Mouse (Mus musculus) lung, adult 10 weeks (tissue): ENCODE data around the gene 2310057M21Rik. TPM values are rescaled to one million over a fixed set of nuclear protein-coding genes. Genes with fewer than 3 reads are reported as not detected.

Experiments
- polyA plus RNA-seq: library from polyadenylated mRNA; stranded (reverse); fragments of 350-450 nt; fragmentation: Illumina TruSeq; extraction: RNeasy Lipid Tissue Mini Kit (QIAGEN cat#74804); gene quantifications from one replicate; pipeline ENCODE4 v1.2.3, GENCODE M21; 2014; ENCODE audit warnings: low read depth, low replicate concordance; ENCODE audit not compliant: insufficient read depth

Gene 2310057M21Rik
- polyA plus RNA-seq: 2.9 TPM

DNA sequence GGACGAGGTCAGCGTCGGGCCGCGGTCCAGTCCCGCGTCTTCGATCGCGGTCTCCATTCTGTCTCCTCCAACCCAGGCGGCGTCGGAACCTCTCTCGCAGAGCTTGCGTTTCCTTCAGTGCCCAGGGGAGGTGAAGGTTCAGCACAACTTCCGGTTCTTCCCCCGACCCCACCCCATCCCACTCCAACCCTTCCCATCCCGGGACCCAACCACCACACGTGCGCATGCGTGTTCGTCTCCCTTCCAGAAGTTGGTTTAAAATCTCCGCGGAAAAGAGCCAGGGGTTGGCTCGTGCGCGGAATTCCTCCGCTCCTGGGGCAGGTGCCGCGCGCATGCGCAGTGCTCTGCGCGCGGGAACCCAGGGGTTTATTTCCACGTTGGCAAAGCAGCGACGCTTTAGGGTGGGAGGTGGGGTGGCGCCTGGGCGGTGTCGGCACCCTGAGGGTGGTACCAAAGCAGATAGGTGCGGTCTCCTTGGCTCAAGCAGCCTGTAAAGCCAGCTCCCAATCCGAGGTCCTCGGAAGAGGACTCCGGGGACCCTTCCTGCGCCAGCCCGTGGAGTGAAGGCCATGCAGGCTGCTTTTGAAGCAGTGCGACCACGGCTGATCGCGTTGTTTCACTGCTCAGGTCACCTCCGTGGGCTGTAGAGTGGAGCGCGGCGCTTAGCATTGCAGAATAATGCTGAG, at the start of gene 2310057M21Rik:
Gene 2310057M21Rik, minus strand, starts transcription at position 145 of the 686 bp plus-strand sequence.

GRCm38 (mm10) chr7:131410416-131411058, 48.0 kb upstream of the 2310057M21Rik start, which contains the start of the genes Ikzf5 and Acadsb:
TSS of gene Ikzf5 (minus strand) at chr7:131410521.
TSS of gene Acadsb (plus strand) at chr7:131410601.

DNA sequence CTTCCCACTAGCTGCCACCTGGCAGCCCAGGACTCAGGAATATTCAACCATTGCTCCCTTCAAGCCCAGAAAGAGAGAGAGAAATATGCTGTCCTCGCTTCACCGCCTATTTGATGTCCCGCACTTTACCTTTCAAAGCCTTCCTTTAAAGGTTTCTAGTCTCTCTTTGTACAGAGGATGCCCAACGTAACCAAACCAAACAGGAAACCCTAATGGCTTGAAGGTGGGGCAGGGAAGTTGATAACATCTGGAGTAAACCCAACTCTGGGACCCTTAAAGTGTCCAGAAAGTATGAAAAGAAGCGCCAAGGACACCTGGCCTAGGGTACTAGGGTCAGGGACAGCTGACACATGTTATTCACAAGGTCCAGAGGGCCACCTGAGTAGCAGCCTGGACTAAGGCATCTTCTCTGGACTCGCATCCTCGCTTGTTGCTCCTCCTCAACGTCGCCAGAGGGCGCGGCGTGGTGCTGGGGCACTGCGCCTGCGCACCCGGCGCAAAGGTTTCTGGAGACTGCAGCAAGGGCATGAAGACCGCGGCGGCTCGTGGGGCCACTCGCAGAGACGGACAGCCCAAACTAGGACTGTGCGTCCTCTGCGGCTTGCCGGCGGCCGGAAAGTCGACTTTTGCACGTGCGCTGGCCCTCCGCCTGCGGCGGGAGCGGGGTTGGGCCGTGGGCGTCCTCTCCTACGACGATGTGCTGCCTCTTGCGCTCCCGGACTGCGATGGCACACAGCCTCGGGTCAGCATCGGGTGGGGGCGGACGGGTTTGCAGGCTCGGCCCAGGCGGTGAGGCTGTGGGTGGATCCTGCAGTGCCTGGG, 8.3 kb upstream of the 2310057M21Rik start, which contains the start of gene Pstk:
Gene Pstk, plus strand, starts transcription at position 494 of the 822 bp plus-strand sequence.

GRCm38 (mm10) chr7:131333564-131333963, 29.0 kb downstream of the 2310057M21Rik start, which contains the start of gene Fam24a:
TSS of gene Fam24a (plus strand) at chr7:131333864.

GRCm38 (mm10) chr7:131329416-131329815, 33.1 kb downstream of the 2310057M21Rik start, which contains the start of gene Fam24b:
TSS of gene Fam24b (minus strand) at chr7:131329516.

GRCm38 (mm10) chr7:131322192-131322591, 40.4 kb downstream of the 2310057M21Rik start, which contains the start of gene Cuzd1:
TSS of gene Cuzd1 (minus strand) at chr7:131322292.

Other genes with a start within 250 kb of the 2310057M21Rik start
- not detected for gene 4933402N03Rik, start 216.4 kb downstream of the 2310057M21Rik start, polyA plus RNA-seq
- gene 5430419D17Rik, start 188.4 kb downstream of the 2310057M21Rik start, polyA plus RNA-seq: not detected
- not detected for gene Cuzd1, start 40.5 kb downstream of the 2310057M21Rik start, polyA plus RNA-seq
- not detected for gene Fam24b, start 33.2 kb downstream of the 2310057M21Rik start, polyA plus RNA-seq
- gene Fam24a, start 28.9 kb downstream of the 2310057M21Rik start, polyA plus RNA-seq: not detected
- gene Pstk, start 8.4 kb upstream of the 2310057M21Rik start, polyA plus RNA-seq: 24.8 TPM
- 8.0 TPM for gene Ikzf5, start 47.8 kb upstream of the 2310057M21Rik start, polyA plus RNA-seq
- 59.7 TPM for gene Acadsb, start 47.8 kb upstream of the 2310057M21Rik start, polyA plus RNA-seq
- not detected for gene Hmx3, start 180.1 kb upstream of the 2310057M21Rik start, polyA plus RNA-seq
- not detected for gene Hmx2, start 186.0 kb upstream of the 2310057M21Rik start, polyA plus RNA-seq
- gene Bub3, start 197.5 kb upstream of the 2310057M21Rik start, polyA plus RNA-seq: 52.3 TPM